Mouse (Mus musculus): Measurements from ENCODE around the gene Nacc2. TPM values are rescaled to one million over a fixed set of nuclear protein-coding genes. Genes with fewer than 3 reads are reported as not detected.
A peak's percentile ranks its signal among the peaks of the same experiment; 100 is the strongest.

The Nacc2 gene
- 7.9 and 9.0 TPM in 2 replicates for polyA plus RNA-seq (2015; fragmentation: Nextera tagmentation; extraction: Ambion mirVana)

DNA sequence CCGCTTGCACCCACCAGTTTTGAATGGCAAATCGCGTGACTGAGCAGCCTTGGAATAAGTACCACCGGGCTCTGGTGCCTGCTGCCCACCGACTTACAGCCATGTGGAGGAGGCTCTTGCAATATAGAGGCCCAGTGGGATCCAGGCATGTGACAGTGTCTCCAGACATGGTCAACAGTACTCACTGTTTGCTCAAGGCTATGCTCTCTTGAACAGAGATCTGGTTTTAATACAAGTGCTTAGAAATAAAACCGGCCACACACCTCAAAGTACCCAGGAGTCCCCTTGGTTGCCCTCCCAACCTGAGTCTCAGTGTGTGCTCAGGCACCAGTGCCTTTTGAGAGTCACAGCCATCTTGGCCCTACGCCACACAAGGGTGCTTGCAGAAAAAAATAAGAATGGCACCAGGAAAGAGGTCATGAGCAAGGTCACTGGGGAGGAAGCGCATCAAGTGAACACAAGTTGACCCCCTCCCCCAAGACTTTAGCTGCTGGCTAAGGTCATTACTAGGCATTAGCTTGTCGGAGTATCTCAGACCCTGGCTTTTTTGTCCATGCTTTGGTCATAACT lies at the start of gene Nacc2:
TSS of gene Nacc2 (minus strand) at position 142 of the 570 bp plus-strand sequence.
- H3K4me2 ChIP-seq (replicated peaks) = peak within 1 kb of the TSS; percentile 98
- 0 out of 2 replicates have a peak within 1 kb of the TSS, but pooled peaks have one; percentile 48 for H3K27ac ChIP-seq (replicated peaks)
- no peaks in the 10 kb centered on the region for H3K9me3 ChIP-seq (replicated peaks)
- H3K9ac ChIP-seq = peak within 1 kb of the TSS; percentile 65
- WGBS = 25% methylated on average over 9 of the region's 9 CpGs
- ATAC-seq (ENCODE audit: insufficient number of reproducible peaks, low FRiP score, low TSS enrichment, low read depth) = peak; percentile 2; the same call in 1 of the 2 replicates
- H3K27me3 ChIP-seq = peaks cover 8% of the 10 kb centered on the region
- H3K36me3 ChIP-seq = no peaks in the 10 kb centered on the region
- H3K4me3 ChIP-seq (replicated peaks) = peak within 1 kb of the TSS; percentile 76
- peaks cover 34% of the 10 kb centered on the region for H3K4me1 ChIP-seq

DNA sequence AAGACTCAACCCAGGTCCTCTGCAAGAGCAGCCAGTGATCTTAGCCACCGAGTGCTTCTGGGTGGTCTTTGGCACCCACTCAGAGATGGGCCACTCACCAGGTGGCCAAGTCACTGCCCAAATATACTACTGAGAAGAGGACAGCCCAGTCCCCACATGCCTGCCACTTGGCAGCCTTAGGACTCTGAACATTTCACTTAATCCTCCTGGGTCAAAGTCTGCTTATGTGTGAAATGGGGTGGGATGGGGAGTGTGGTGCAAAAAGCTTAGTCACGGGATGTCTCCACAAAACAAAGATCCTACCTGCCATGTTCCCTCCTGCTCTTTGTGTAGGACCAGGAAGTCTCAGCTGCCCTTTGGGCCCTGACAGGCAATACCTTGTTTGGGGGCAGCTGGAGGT lies 49.1 kb upstream of the Nacc2 start:
- no peak overlapping the region for H3K4me3 ChIP-seq (replicated peaks)
- H3K9ac ChIP-seq = no peak overlapping the region
- no peak overlapping the region for H3K27ac ChIP-seq (replicated peaks)
- H3K27me3 ChIP-seq = 0 out of 2 replicates have a peak, but pooled peaks cover 3% of the 10 kb centered on the region
- ATAC-seq (ENCODE audit: insufficient number of reproducible peaks, low FRiP score, low TSS enrichment, low read depth) = no peak
- no peaks in the 10 kb centered on the region for H3K4me1 ChIP-seq
- H3K4me2 ChIP-seq (replicated peaks) = no peak overlapping the region
- WGBS = 77% methylated on average over 2 of the region's 2 CpGs
- no peaks in the 10 kb centered on the region for H3K9me3 ChIP-seq (replicated peaks)
- H3K36me3 ChIP-seq = no peaks in the 10 kb centered on the region

DNA sequence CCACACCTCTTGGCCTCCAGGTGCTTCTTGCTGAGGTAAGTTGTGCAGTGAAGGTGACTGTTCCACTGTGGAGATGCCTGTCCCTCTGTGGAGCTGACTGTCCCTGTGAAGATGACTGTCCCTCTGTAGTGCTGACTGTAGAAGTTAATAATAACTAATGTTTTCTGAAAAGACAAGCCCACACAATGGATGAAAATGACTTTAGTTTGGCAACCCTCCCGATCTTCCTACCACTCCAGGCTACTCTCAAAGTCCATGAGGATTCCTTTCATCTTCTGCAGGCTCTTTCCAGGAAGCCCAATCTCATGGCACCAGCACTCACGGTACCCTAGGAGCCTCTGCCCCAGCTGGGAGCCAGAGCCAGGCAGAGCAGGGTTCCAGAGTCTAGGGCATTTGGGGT lies 47.4 kb upstream of the Nacc2 start:
- H3K27me3 ChIP-seq = 0 out of 2 replicates have a peak, but pooled peaks cover 3% of the 10 kb centered on the region
- H3K4me1 ChIP-seq = no peaks in the 10 kb centered on the region
- no peak overlapping the region for H3K4me3 ChIP-seq (replicated peaks)
- ATAC-seq (ENCODE audit: insufficient number of reproducible peaks, low FRiP score, low TSS enrichment, low read depth) = no peak
- no peaks in the 10 kb centered on the region for H3K9me3 ChIP-seq (replicated peaks)
- H3K4me2 ChIP-seq (replicated peaks) = no peak overlapping the region
- no peak overlapping the region for H3K9ac ChIP-seq
- H3K27ac ChIP-seq (replicated peaks) = no peak overlapping the region
- 36% methylated on average over 2 of the region's 2 CpGs for whole genome bisulfite sequencing
- no peaks in the 10 kb centered on the region for H3K36me3 ChIP-seq

GRCm38 (mm10) chr2:26168843-26169579 lies 46.0 kb upstream of the Nacc2 start:
- H3K27me3 ChIP-seq = 0 out of 2 replicates have a peak, but pooled peaks cover 3% of the 10 kb centered on the region
- H3K9me3 ChIP-seq (replicated peaks) = no peaks in the 10 kb centered on the region
- H3K4me1 ChIP-seq = no peaks in the 10 kb centered on the region
- H3K4me3 ChIP-seq (replicated peaks) = no peak overlapping the region
- H3K4me2 ChIP-seq (replicated peaks) = no peak overlapping the region
- no peaks in the 10 kb centered on the region for H3K36me3 ChIP-seq
- 26% methylated on average over 11 of the region's 11 CpGs for WGBS
- H3K9ac ChIP-seq = no peak overlapping the region
- no peak overlapping the region for H3K27ac ChIP-seq (replicated peaks)
- peak; percentile 34 for ATAC-seq (ENCODE audit: insufficient number of reproducible peaks, low FRiP score, low TSS enrichment, low read depth)

GRCm38 (mm10) chr2:26166890-26167289 lies 43.9 kb upstream of the Nacc2 start:
- Histone ChIP-seq H3K27me3 (0 out of 2 replicates have a peak, but pooled peaks cover 3% of the 10 kb centered on the region), H3K4me3 (replicated peaks) (no peak overlapping the region), H3K27ac (replicated peaks) (no peak overlapping the region), H3K9ac (no peak overlapping the region), H3K4me2 (replicated peaks) (no peak overlapping the region), H3K36me3 (no peaks in the 10 kb centered on the region), H3K4me1 (no peaks in the 10 kb centered on the region), H3K9me3 (replicated peaks) (no peaks in the 10 kb centered on the region)
- 55% methylated on average over 3 of the region's 3 CpGs for WGBS
- ATAC-seq (ENCODE audit: insufficient number of reproducible peaks, low FRiP score, low TSS enrichment, low read depth) = no peak

- Histone ChIP-seq H3K27me3 (no peaks in the 10 kb centered on the region), H3K9ac (no peak overlapping the region), H3K36me3 (no peaks in the 10 kb centered on the region), H3K4me1 (0 out of 2 replicates have a peak, but pooled peaks cover 4% of the 10 kb centered on the region), H3K4me3 (replicated peaks) (no peak overlapping the region), H3K4me2 (replicated peaks) (no peak overlapping the region), H3K9me3 (replicated peaks) (no peaks in the 10 kb centered on the region), H3K27ac (replicated peaks) (no peak overlapping the region)
- 78% methylated on average over 9 of the region's 9 CpGs for WGBS
- no peak for ATAC-seq (ENCODE audit: insufficient number of reproducible peaks, low FRiP score, low TSS enrichment, low read depth)
Observed at GRCm38 (mm10) chr2:26158064-26158463, 35.0 kb upstream of the Nacc2 start.

DNA sequence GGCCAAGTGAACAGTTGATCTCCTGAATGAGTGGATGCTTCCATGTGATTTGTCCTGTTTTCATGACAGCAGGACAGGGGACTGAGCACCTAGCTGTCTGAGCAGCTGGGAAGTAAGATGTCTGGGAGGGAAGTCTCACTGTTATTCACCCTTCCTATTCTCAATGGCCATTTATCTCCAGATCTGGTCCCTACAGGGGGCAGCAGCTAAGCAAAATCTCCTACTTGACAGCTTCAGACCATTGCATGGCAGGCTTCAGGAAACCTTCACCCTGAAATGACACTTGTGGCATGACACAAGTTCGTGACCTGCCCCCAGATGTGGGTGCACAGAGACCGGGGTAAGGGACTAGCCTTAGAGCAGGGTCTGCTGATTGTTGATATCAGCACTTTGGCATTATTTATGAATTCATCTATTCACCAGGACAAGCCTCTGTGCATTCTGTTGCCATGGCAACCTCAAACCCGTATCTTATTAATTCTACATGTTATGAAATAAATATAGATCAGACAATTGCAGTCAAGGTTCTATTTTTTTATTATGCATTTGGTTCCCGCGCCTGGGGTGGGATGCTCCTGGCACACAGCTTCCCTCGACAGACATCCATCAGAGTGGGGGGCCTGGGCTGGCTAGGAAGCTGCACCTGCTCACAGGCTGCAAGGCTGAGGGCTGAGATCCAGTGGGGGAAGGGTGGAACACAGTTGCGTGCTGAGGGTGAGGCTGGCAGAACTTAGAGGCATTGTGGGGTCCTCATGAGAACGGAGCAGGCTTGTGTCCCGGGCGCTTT lies 33.4 kb upstream of the Nacc2 start:
- Histone ChIP-seq H3K27ac (replicated peaks) (no peak overlapping the region), H3K4me3 (replicated peaks) (no peak overlapping the region), H3K9me3 (replicated peaks) (no peaks in the 10 kb centered on the region), H3K4me2 (replicated peaks) (no peak overlapping the region), H3K36me3 (no peaks in the 10 kb centered on the region), H3K4me1 (0 out of 2 replicates have a peak, but pooled peaks cover 4% of the 10 kb centered on the region), H3K9ac (no peak overlapping the region), H3K27me3 (no peaks in the 10 kb centered on the region)
- no peak for ATAC-seq (ENCODE audit: insufficient number of reproducible peaks, low FRiP score, low TSS enrichment, low read depth)
- 60% methylated on average over 10 of the region's 10 CpGs for WGBS

- ATAC-seq (ENCODE audit: insufficient number of reproducible peaks, low FRiP score, low TSS enrichment, low read depth) = no peak; the same call in 1 of the 2 replicates
- Histone ChIP-seq H3K9ac (no peak overlapping the region), H3K27me3 (no peaks in the 10 kb centered on the region), H3K4me1 (0 out of 2 replicates have a peak, but pooled peaks cover 4% of the 10 kb centered on the region), H3K9me3 (replicated peaks) (no peaks in the 10 kb centered on the region), H3K4me3 (replicated peaks) (no peak overlapping the region), H3K36me3 (no peaks in the 10 kb centered on the region), H3K27ac (replicated peaks) (no peak overlapping the region), H3K4me2 (replicated peaks) (no peak overlapping the region)
- WGBS = 63% methylated on average over 3 of the region's 3 CpGs
Observed at GRCm38 (mm10) chr2:26155737-26156136, 32.7 kb upstream of the Nacc2 start.

- no peak overlapping the region for H3K4me3 ChIP-seq (replicated peaks)
- H3K27ac ChIP-seq (replicated peaks) = no peak overlapping the region
- H3K4me2 ChIP-seq (replicated peaks) = no peak overlapping the region
- H3K27me3 ChIP-seq = no peaks in the 10 kb centered on the region
- no peaks in the 10 kb centered on the region for H3K9me3 ChIP-seq (replicated peaks)
- no peaks in the 10 kb centered on the region for H3K36me3 ChIP-seq
- WGBS = 62% methylated on average over 5 of the region's 5 CpGs
- ATAC-seq (ENCODE audit: insufficient number of reproducible peaks, low FRiP score, low TSS enrichment, low read depth) = no peak
- 0 out of 2 replicates have a peak, but pooled peaks cover 4% of the 10 kb centered on the region for H3K4me1 ChIP-seq
- H3K9ac ChIP-seq = no peak overlapping the region
Observed at GRCm38 (mm10) chr2:26154586-26154985, 31.6 kb upstream of the Nacc2 start.

GRCm38 (mm10) chr2:26153909-26154340 lies 30.9 kb upstream of the Nacc2 start:
- H3K4me2 ChIP-seq (replicated peaks) = no peak overlapping the region
- no peaks in the 10 kb centered on the region for H3K36me3 ChIP-seq
- H3K9me3 ChIP-seq (replicated peaks) = no peaks in the 10 kb centered on the region
- WGBS = 9% methylated on average over 4 of the region's 4 CpGs
- H3K27me3 ChIP-seq = no peaks in the 10 kb centered on the region
- ATAC-seq (ENCODE audit: insufficient number of reproducible peaks, low FRiP score, low TSS enrichment, low read depth) = peak; percentile 36; the same call in 1 of the 2 replicates
- H3K4me3 ChIP-seq (replicated peaks) = no peak overlapping the region
- no peak overlapping the region for H3K27ac ChIP-seq (replicated peaks)
- 0 out of 2 replicates have a peak, but pooled peaks cover 4% of the 10 kb centered on the region for H3K4me1 ChIP-seq
- no peak overlapping the region for H3K9ac ChIP-seq

- no peak overlapping the region for H3K4me2 ChIP-seq (replicated peaks)
- no peaks in the 10 kb centered on the region for H3K36me3 ChIP-seq
- H3K9me3 ChIP-seq (replicated peaks) = no peaks in the 10 kb centered on the region
- 36% methylated on average over 4 of the region's 4 CpGs for WGBS
- no peak overlapping the region for H3K27ac ChIP-seq (replicated peaks)
- H3K27me3 ChIP-seq = no peaks in the 10 kb centered on the region
- ATAC-seq (ENCODE audit: insufficient number of reproducible peaks, low FRiP score, low TSS enrichment, low read depth) = no peak
- H3K9ac ChIP-seq = no peak overlapping the region
- peaks cover 4% of the 10 kb centered on the region; the same call in 1 of the 2 replicates for H3K4me1 ChIP-seq
- no peak overlapping the region for H3K4me3 ChIP-seq (replicated peaks)
Observed at GRCm38 (mm10) chr2:26153295-26153694, 30.3 kb upstream of the Nacc2 start.

Measured in embryonic facial prominence, embryonic 15.5 days (tissue).